Mouse (Mus musculus) CH12.LX (cell line): ENCODE measurements around the gene Dexi.

ENCODE experiments used
- CHD2 ChIP-seq: IDR thresholded peaks from 2 replicates; pipeline ENCODE4 v1.6.1; 2011; ENCODE audit warnings: low read length, improper control_type of control experiment
- CTCF ChIP-seq, 2 experiments: IDR thresholded peaks in 1 of 2; conservative IDR thresholded peaks in 1 of 2; 2 replicates each; pipeline ENCODE4 v1.5.1; 2011 to 2012; ENCODE audit warnings: low read depth in 2 of 2, low read length in 2 of 2, improper control_type of control experiment in 1 of 2, inconsistent platforms in 1 of 2, mild to moderate bottlenecking in 1 of 2, moderate library complexity in 1 of 2
- E2F4 ChIP-seq: IDR thresholded peaks from 2 replicates; pipeline ENCODE4 v1.6.1; 2011; ENCODE audit warnings: low read depth, low read length, improper control_type of control experiment; ENCODE audit not compliant: insufficient replicate concordance
- EP300 ChIP-seq: IDR thresholded peaks from 2 replicates; pipeline ENCODE4 v1.6.1; 2011; ENCODE audit warnings: low read length, improper control_type of control experiment
- POLR2A ChIP-seq: IDR thresholded peaks from 2 replicates; pipeline ENCODE4 v1.6.1; 2011; ENCODE audit warnings: low read depth, mild to moderate bottlenecking, improper control_type of control experiment, low read length
- UBTF ChIP-seq: IDR thresholded peaks from 2 replicates; pipeline ENCODE4 v1.6.1; 2012; ENCODE audit warnings: low read depth, mild to moderate bottlenecking, inconsistent platforms, low read length, improper control_type of control experiment, moderate library complexity

DNA sequence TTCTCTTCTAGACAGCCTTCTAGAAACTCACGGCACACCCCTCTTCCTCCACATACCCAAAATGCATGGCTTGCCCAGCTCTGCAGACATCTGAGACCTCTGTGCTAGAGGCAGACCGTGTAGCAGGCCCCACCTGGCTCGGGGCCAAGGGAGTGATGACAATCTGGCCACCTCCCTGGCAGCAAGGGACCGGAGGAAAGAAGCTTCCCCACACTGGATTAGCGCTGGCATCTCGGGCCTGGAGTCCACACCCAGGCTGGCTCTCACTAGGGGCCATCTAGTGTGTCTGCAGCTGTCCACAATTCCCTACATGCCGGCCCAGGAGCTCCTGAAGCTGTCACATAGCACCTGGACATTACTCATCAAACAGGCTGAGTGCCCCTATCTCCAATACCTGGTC lies 8.3 kb downstream of the Dexi start:
- TF ChIP-seq UBTF, result no peak
- TF ChIP-seq CTCF (conservative IDR thresholded peaks at IDR 0.05 in 1 of 2, IDR thresholded peaks at IDR 0.05 in 1 of 2; ENCODE audit: low read depth in 2 of 2, low read length in 2 of 2), result no peak
- TF ChIP-seq EP300, result no peak
- no peak; the same call in 1 of the 2 replicates for TF ChIP-seq POLR2A
- TF ChIP-seq E2F4, result no peak
- TF ChIP-seq CHD2, result no peak
